Mouse (Mus musculus): ENCODE data around the gene Dexi.

DNA sequence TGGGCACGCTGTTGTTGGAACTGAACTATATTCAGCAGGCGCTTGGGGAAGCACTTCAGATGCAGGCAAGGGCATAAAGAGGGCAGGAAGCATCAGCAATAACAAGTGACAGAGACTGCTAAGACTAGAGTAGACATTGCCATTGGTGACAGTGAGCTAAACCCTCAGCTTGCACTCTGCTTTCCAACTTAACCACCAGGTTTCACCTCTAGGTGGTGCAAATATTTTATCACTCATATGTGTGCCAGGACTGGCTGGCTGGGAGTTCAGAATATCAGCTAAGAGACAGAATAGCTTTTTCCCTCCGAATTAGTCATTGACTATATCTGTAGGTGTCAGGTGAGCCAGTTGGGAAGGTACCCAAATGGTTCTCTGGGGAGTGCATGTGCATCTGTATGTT lies 43.7 kb upstream of the Dexi start:
- TF ChIP-seq CEBPB (IDR thresholded peaks at IDR 0.05; ENCODE audit: insufficient read depth, poor library complexity, severe bottlenecking) (no peak), SRF (IDR thresholded peaks at IDR 0.05; ENCODE audit: control insufficient read depth, insufficient read length, low read depth) (no peak), MAX (IDR thresholded peaks at IDR 0.05; ENCODE audit: low read depth) (no peak), POLR2AphosphoS2 (IDR thresholded peaks at IDR 0.05; ENCODE audit: insufficient read length, low read depth) (no peak), TCF12 (IDR thresholded peaks at IDR 0.05; ENCODE audit: insufficient read depth, poor library complexity, severe bottlenecking) (no peak), MYOD1 (IDR thresholded peaks at IDR 0.05; ENCODE audit: control insufficient read depth in 1 of 3, insufficient read length in 2 of 3, low read depth in 2 of 3) (no peak), POLR2A (IDR thresholded peaks at IDR 0.05; ENCODE audit: insufficient read length, low read depth) (no peak), TCF3 (IDR thresholded peaks at IDR 0.05; ENCODE audit: insufficient read length, low read depth) (no peak), USF1 (IDR thresholded peaks at IDR 0.05; ENCODE audit: low read depth) (no peak), E2F4 (IDR thresholded peaks at IDR 0.05; ENCODE audit: insufficient read depth) (no peak), MYOG (IDR thresholded peaks at IDR 0.05; ENCODE audit: control insufficient read depth in 1 of 3, insufficient read depth in 1 of 3, insufficient read length in 2 of 3, low read depth in 2 of 3) (no peak)

All from myocyte (in vitro differentiated cells).